Mouse (Mus musculus) adrenal gland, adult 18-20 months (tissue): ENCODE measurements around the gene Il20ra. TPM values are rescaled to one million over a fixed set of nuclear protein-coding genes. Genes with fewer than 3 reads are reported as not detected.
"Not testable (repeated sequence)": the region's sequence is repeated elsewhere in the genome, so short reads cannot be mapped to it uniquely, and the experiment has no call there.

Source experiments
- DNase-seq, 2 experiments: peaks; one replicate each; pipeline ENCODE4 v3.0.0; 2021 to 2022; ENCODE audit warnings: low spot score in 2 of 2
- long read RNA-seq, 2 experiments: library from polyadenylated mRNA; stranded (forward); transcript quantifications; one replicate each; pipeline ENCODE4 v2.0.0; 2021
- total RNA-seq, 2 experiments: library from RNA; stranded (reverse); gene quantifications; 1 replicate in 1 of 2; 2 replicates in 1 of 2; pipeline ENCODE4 v1.2.3; 2021

Il20ra gene
- total RNA-seq, result 1 to 10 TPM; 3.3 to 3.9 TPM
- long read RNA-seq, experiment 1, partial matches to known transcripts, result 0 of 3 reads
- long read RNA-seq, experiment 1, other reads (novel, unspliced or antisense), result 3 of 3 reads
- long read RNA-seq, experiment 2, partial matches to known transcripts, result 0 of 3 reads
- long read RNA-seq, experiment 2, other reads (novel, unspliced or antisense), result 0 of 3 reads

GRCm38 (mm10) chr10:19712421-19712836 lies at the start of gene Il20ra:
Gene Il20ra, plus strand, starts transcription at chr10:19712570.
- DNase-seq, result peak; percentile 46 to 55

- no peak for DNase-seq
Observed at GRCm38 (mm10) chr10:19668973-19669372, 43.4 kb upstream of the Il20ra start.

GRCm38 (mm10) chr10:19672015-19672414 lies 40.4 kb upstream of the Il20ra start:
- no peak for DNase-seq

GRCm38 (mm10) chr10:19673146-19673545 lies 39.2 kb upstream of the Il20ra start:
- no peak for DNase-seq

- DNase-seq, result no peak
Observed at GRCm38 (mm10) chr10:19687686-19688085, 24.7 kb upstream of the Il20ra start.

GRCm38 (mm10) chr10:19691287-19691686 lies 21.1 kb upstream of the Il20ra start:
- no peak for DNase-seq

GRCm38 (mm10) chr10:19691771-19692170 lies 20.6 kb upstream of the Il20ra start:
- DNase-seq, result no peak

- DNase-seq, result no peak
Observed at GRCm38 (mm10) chr10:19692332-19692731, 20.0 kb upstream of the Il20ra start.

- peak; percentile 12 to 29 for DNase-seq
Observed at GRCm38 (mm10) chr10:19692988-19693387, 19.4 kb upstream of the Il20ra start.

GRCm38 (mm10) chr10:19693629-19694028 lies 18.7 kb upstream of the Il20ra start:
- DNase-seq, result peak in 1 of 2 experiments; percentile 15

- no peak for DNase-seq
Observed at GRCm38 (mm10) chr10:19699331-19699730, 13.0 kb upstream of the Il20ra start.

GRCm38 (mm10) chr10:19704445-19704844 lies 7.9 kb upstream of the Il20ra start:
- DNase-seq, result no peak

GRCm38 (mm10) chr10:19707768-19708167 lies 4.6 kb upstream of the Il20ra start:
- no peak for DNase-seq

- peak; percentile 22 to 33 for DNase-seq
Observed at GRCm38 (mm10) chr10:19708277-19709070, 3.9 kb upstream of the Il20ra start.

GRCm38 (mm10) chr10:19711020-19711419 lies 1.4 kb upstream of the Il20ra start:
- DNase-seq, result no peak

- DNase-seq, result no peak
Observed at GRCm38 (mm10) chr10:19711551-19712171, 709 bp upstream of the Il20ra start.

- no peak for DNase-seq
Observed at GRCm38 (mm10) chr10:19718627-19719026, 6.3 kb downstream of the Il20ra start.

- no peak for DNase-seq
Observed at GRCm38 (mm10) chr10:19722320-19722719, 9.9 kb downstream of the Il20ra start.

- no peak for DNase-seq
Observed at GRCm38 (mm10) chr10:19724158-19724832, 11.9 kb downstream of the Il20ra start.

- not testable (repeated sequence) for DNase-seq
Observed at GRCm38 (mm10) chr10:19738442-19738841, 26.1 kb downstream of the Il20ra start.

- no peak for DNase-seq
Observed at GRCm38 (mm10) chr10:19745662-19746061, 33.3 kb downstream of the Il20ra start.
